Mouse (Mus musculus): Measurements from ENCODE around the gene B4galt5. TPM values are rescaled to one million over a fixed set of nuclear protein-coding genes. Genes with fewer than 3 reads are reported as not detected.

Gene B4galt5
- total and polyA plus RNA-seq, 3 experiments, result 4.6 to 34.4 (median 6.5) TPM

DNA sequence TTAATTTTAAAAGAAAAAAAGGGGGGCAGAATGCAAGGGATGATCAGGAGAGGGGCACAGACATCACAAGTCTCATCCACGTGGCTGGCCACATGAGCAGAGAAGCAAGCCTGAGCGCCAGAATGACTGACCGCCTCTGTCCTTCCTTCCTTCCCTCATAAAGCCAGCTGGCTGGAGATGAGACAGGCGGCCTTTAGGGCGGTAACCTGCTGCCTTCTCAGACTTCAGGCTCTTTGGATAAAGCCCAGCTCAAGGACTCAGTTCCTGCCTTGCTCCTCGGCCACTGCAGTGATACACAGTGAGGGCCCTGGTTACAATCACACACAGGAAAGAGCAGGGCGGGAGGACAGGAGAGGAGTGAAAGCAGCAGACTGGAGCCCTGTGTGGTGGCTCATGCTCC, 94.8 kb downstream of the B4galt5 start:
- Histone ChIP-seq H3K4me1 (ENCODE audit: control insufficient read depth in 1 of 2, insufficient read depth in 2 of 2, low read length in 2 of 2) (peaks cover 0 to 3% of the 10 kb centered on the region in 2 experiments; a peak in 1 of 4 replicates), H3K9me3 (replicated peaks; ENCODE audit: insufficient read depth, low read length) (no peaks in the 10 kb centered on the region), H3K27me3 (ENCODE audit: control insufficient read depth in 1 of 2, insufficient read depth in 2 of 2, low read length in 2 of 2) (peaks cover 0 to 1% of the 10 kb centered on the region in 2 experiments; a peak in 3 of 4 replicates), H3K36me3 (ENCODE audit: control insufficient read depth in 1 of 2, insufficient read depth in 2 of 2, low read length in 2 of 2) (no peaks in the 10 kb centered on the region), H3K4me3 (ENCODE audit: control insufficient read depth in 1 of 2, insufficient read depth in 1 of 2, low read depth in 2 of 2, low read length in 2 of 2) (no peak overlapping the region), H3K27ac (ENCODE audit: control insufficient read depth, low read depth, low read length) (no peak overlapping the region), H3K79me2 (ENCODE audit: control insufficient read depth, insufficient read depth, low read length, poor library complexity) (no peaks in the 10 kb centered on the region), H3K9ac (ENCODE audit: control insufficient read depth, low read depth, low read length, poor library complexity, severe bottlenecking) (no peak overlapping the region)
- TF ChIP-seq ZMIZ1 (IDR thresholded peaks at IDR 0.05; ENCODE audit: low read depth, low read length) (no peak), GABPA (IDR thresholded peaks at IDR 0.05; ENCODE audit: low read depth, low read length) (no peak), BHLHE40 (IDR thresholded peaks at IDR 0.05; ENCODE audit: borderline replicate concordance, low read depth, low read length) (no peak), CHD1 (IDR thresholded peaks at IDR 0.05; ENCODE audit: low read depth, low read length) (no peak), TCF12 (IDR thresholded peaks at IDR 0.05; ENCODE audit: low read depth, low read length) (no peak), TBP (IDR thresholded peaks at IDR 0.05; ENCODE audit: low read depth, low read length) (no peak)
- no peak for DNase-seq (ENCODE audit: low read depth, low spot score)

DNA sequence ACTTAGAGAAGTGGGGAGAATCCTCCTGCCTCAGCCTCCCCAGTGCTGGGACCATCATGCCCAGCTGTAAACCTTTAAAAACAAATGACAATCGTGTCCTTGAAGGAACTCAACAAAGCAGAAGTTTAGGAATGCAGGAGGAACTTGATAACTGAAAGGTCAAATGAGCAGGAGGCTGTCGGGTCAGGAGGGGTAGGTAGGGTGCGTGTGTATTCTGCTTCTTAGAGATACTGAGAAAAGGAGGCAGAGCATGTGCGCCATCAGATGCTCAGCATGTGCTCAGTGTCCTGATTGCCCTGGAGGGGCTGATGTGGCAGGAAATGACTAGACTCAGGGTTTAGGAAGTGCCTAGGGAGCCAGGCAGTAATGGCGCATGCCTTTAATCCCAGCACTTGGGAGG, 95.5 kb downstream of the B4galt5 start:
- H3K4me1 ChIP-seq (ENCODE audit: control insufficient read depth in 1 of 2, insufficient read depth in 2 of 2, low read length in 2 of 2), result peaks cover 0 to 3% of the 10 kb centered on the region in 2 experiments; a peak in 1 of 4 replicates
- H3K79me2 ChIP-seq (ENCODE audit: control insufficient read depth, insufficient read depth, low read length, poor library complexity), result no peaks in the 10 kb centered on the region
- peak; percentile 30 for DNase-seq (ENCODE audit: low read depth, low spot score)
- no peak for TF ChIP-seq ZKSCAN1 (IDR thresholded peaks at IDR 0.05; ENCODE audit: low read depth, low read length)
- TF ChIP-seq MAX (IDR thresholded peaks at IDR 0.05; ENCODE audit: low read length), result 0 out of 2 replicates have a peak, but pooled peaks have one; percentile 18
- TF ChIP-seq CTCF (IDR thresholded peaks at IDR 0.05 in 2 of 3, conservative IDR thresholded peaks at IDR 0.05 in 1 of 3; ENCODE audit: control insufficient read depth in 1 of 3, insufficient read depth in 1 of 3, low read depth in 2 of 3, low read length in 3 of 3, poor library complexity in 1 of 3, severe bottlenecking in 1 of 3), result no peak
- no peaks in the 10 kb centered on the region for H3K9me3 ChIP-seq (replicated peaks; ENCODE audit: insufficient read depth, low read length)
- H3K36me3 ChIP-seq (ENCODE audit: control insufficient read depth in 1 of 2, insufficient read depth in 2 of 2, low read length in 2 of 2), result no peaks in the 10 kb centered on the region
- no peaks in the 10 kb centered on the region; a peak in 3 of 4 replicates for H3K27me3 ChIP-seq (ENCODE audit: control insufficient read depth in 1 of 2, insufficient read depth in 2 of 2, low read length in 2 of 2)
- H3K27ac ChIP-seq (ENCODE audit: control insufficient read depth, low read depth, low read length), result no peak overlapping the region
- no peak overlapping the region for H3K9ac ChIP-seq (ENCODE audit: control insufficient read depth, low read depth, low read length, poor library complexity, severe bottlenecking)
- H3K4me3 ChIP-seq (ENCODE audit: control insufficient read depth in 1 of 2, insufficient read depth in 1 of 2, low read depth in 2 of 2, low read length in 2 of 2), result no peak overlapping the region

DNA sequence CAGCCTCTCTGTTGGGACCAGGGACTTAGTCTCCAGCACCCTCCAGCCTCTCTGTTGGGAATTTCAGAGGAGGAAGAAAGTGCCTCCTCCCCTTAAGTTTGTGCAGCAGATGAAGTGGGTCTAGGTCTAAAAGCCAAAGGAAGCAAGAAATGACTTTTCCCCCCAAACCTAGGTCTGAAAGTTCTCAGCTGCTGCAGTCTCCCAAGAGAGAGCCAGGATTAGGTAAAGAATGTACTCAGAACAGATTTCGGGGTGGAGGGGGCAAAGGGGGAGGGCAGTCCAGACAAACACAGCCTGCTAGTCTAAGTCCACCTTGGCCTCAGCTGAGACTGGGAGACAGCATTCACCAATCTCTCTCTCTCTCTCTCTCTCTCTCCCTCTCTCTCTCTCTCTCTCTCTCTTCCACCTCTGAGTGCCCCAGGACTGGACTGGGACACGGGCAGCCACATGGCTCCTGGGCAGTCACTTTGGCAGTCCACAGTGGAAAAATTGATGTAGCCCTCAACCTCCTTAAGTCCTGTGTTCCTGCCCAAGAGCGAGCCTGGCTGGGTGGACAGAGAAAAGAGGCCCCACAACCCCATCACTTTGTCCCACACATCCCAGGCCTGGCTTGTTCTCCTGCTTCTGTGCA, 96.8 kb downstream of the B4galt5 start:
- TF ChIP-seq GATA1 (IDR thresholded peaks at IDR 0.05; ENCODE audit: low read depth, low read length) (no peak), JUND (IDR thresholded peaks at IDR 0.05; ENCODE audit: low read depth, low read length) (no peak), ZMIZ1 (IDR thresholded peaks at IDR 0.05; ENCODE audit: low read depth, low read length) (no peak), POLR2AphosphoS5 (IDR thresholded peaks at IDR 0.05; ENCODE audit: borderline replicate concordance, low read depth, low read length) (no peak), ZKSCAN1 (IDR thresholded peaks at IDR 0.05; ENCODE audit: low read depth, low read length) (no peak), USF1 (IDR thresholded peaks at IDR 0.05; ENCODE audit: low read depth, low read length) (no peak), MAFK (IDR thresholded peaks at IDR 0.05; ENCODE audit: borderline replicate concordance, low read depth, low read length) (no peak), KAT2A (conservative IDR thresholded peaks at IDR 0.05; ENCODE audit: low read depth, low read length) (no peak), MAZ (IDR thresholded peaks at IDR 0.05; ENCODE audit: low read depth, low read length) (no peak), ELF1 (IDR thresholded peaks at IDR 0.05; ENCODE audit: low read depth, low read length) (no peak), TBP (IDR thresholded peaks at IDR 0.05; ENCODE audit: low read depth, low read length) (no peak), ETS1 (IDR thresholded peaks at IDR 0.05; ENCODE audit: low read depth, low read length) (no peak), POLR2AphosphoS2 (IDR thresholded peaks at IDR 0.05; ENCODE audit: low read length) (no peak), ZNF384 (IDR thresholded peaks at IDR 0.05; ENCODE audit: low read depth, low read length) (no peak)
- no peak overlapping the region for H3K27ac ChIP-seq (ENCODE audit: control insufficient read depth, low read depth, low read length)

More for the DNA sequence above, 96.8 kb downstream of the B4galt5 start:
- DNase-seq (ENCODE audit: low read depth, low spot score), result no peak
- H3K9ac ChIP-seq (ENCODE audit: control insufficient read depth, low read depth, low read length, poor library complexity, severe bottlenecking), result no peak overlapping the region
- no peaks in the 10 kb centered on the region for H3K36me3 ChIP-seq (ENCODE audit: control insufficient read depth in 1 of 2, insufficient read depth in 2 of 2, low read length in 2 of 2)
- H3K79me2 ChIP-seq (ENCODE audit: control insufficient read depth, insufficient read depth, low read length, poor library complexity), result no peaks in the 10 kb centered on the region
- H3K9me3 ChIP-seq (replicated peaks; ENCODE audit: insufficient read depth, low read length), result no peaks in the 10 kb centered on the region
- peaks cover 0 to 3% of the 10 kb centered on the region in 2 experiments; a peak in 1 of 4 replicates for H3K4me1 ChIP-seq (ENCODE audit: control insufficient read depth in 1 of 2, insufficient read depth in 2 of 2, low read length in 2 of 2)
- peaks cover 0 to 1% of the 10 kb centered on the region in 2 experiments; a peak in 3 of 4 replicates for H3K27me3 ChIP-seq (ENCODE audit: control insufficient read depth in 1 of 2, insufficient read depth in 2 of 2, low read length in 2 of 2)
- H3K4me3 ChIP-seq (ENCODE audit: control insufficient read depth in 1 of 2, insufficient read depth in 1 of 2, low read depth in 2 of 2, low read length in 2 of 2), result no peak overlapping the region
